Mouse (Mus musculus): ENCODE measurements around the gene Ski. TPM values are rescaled to one million over a fixed set of nuclear protein-coding genes. Genes with fewer than 3 reads are reported as not detected.

The Ski gene
- polyA plus RNA-seq, 1 experiment from 2014 or later, result 12.3 TPM

- no peaks in the 10 kb centered on the region for H3K27me3 ChIP-seq (replicated peaks)
- no peak overlapping the region for H3K4me2 ChIP-seq (replicated peaks)
- peaks cover 26% of the 10 kb centered on the region for H3K4me1 ChIP-seq
- H3K9ac ChIP-seq, result no peak overlapping the region
- H3K36me3 ChIP-seq, result no peaks in the 10 kb centered on the region
- 59% methylated on average over 7 of the region's 7 CpGs for WGBS
- no peak overlapping the region for H3K27ac ChIP-seq
- no peak overlapping the region for H3K4me3 ChIP-seq
- H3K9me3 ChIP-seq, result no peaks in the 10 kb centered on the region
- no peak for ATAC-seq (ENCODE audit: low FRiP score, low read depth)
Observed at GRCm38 (mm10) chr4:155126602-155127372, 95.6 kb downstream of the Ski start.

GRCm38 (mm10) chr4:155126194-155126593, 96.2 kb downstream of the Ski start:
- Histone ChIP-seq H3K4me3 (no peak overlapping the region), H3K9me3 (no peaks in the 10 kb centered on the region), H3K36me3 (no peaks in the 10 kb centered on the region), H3K9ac (no peak overlapping the region), H3K4me1 (peaks cover 28% of the 10 kb centered on the region), H3K27me3 (replicated peaks) (no peaks in the 10 kb centered on the region), H3K4me2 (replicated peaks) (no peak overlapping the region), H3K27ac (no peak overlapping the region)
- 88% methylated on average over 5 of the region's 5 CpGs for WGBS
- ATAC-seq (ENCODE audit: low FRiP score, low read depth), result no peak

GRCm38 (mm10) chr4:155125310-155125709, 97.1 kb downstream of the Ski start:
- Histone ChIP-seq H3K36me3 (no peaks in the 10 kb centered on the region), H3K4me1 (peaks cover 30% of the 10 kb centered on the region), H3K27me3 (replicated peaks) (no peaks in the 10 kb centered on the region), H3K4me3 (no peak overlapping the region), H3K9ac (no peak overlapping the region), H3K27ac (no peak overlapping the region), H3K9me3 (no peaks in the 10 kb centered on the region), H3K4me2 (replicated peaks) (no peak overlapping the region)
- 61% methylated on average over 7 of the region's 7 CpGs for WGBS
- no peak for ATAC-seq (ENCODE audit: low FRiP score, low read depth)

- Histone ChIP-seq H3K4me2 (replicated peaks) (no peak overlapping the region), H3K9me3 (no peaks in the 10 kb centered on the region), H3K36me3 (no peaks in the 10 kb centered on the region), H3K9ac (no peak overlapping the region), H3K27ac (no peak overlapping the region), H3K4me1 (peaks cover 30% of the 10 kb centered on the region), H3K27me3 (replicated peaks) (no peaks in the 10 kb centered on the region), H3K4me3 (no peak overlapping the region)
- no peak for ATAC-seq (ENCODE audit: low FRiP score, low read depth)
- 85% methylated on average over 9 of the region's 9 CpGs for WGBS
Observed at GRCm38 (mm10) chr4:155123868-155124534, 98.4 kb downstream of the Ski start.

- WGBS, result 34% methylated on average over 16 of the region's 16 CpGs
- H3K27ac ChIP-seq, result no peak overlapping the region; the same call in 1 of the 2 replicates
- H3K27me3 ChIP-seq (replicated peaks), result no peaks in the 10 kb centered on the region
- no peaks in the 10 kb centered on the region for H3K36me3 ChIP-seq
- peak; percentile 61 for ATAC-seq (ENCODE audit: low FRiP score, low read depth)
- peaks cover 38% of the 10 kb centered on the region for H3K4me1 ChIP-seq
- no peaks in the 10 kb centered on the region for H3K9me3 ChIP-seq
- peak overlapping the region; percentile 27 for H3K4me2 ChIP-seq (replicated peaks)
- H3K4me3 ChIP-seq, result no peak overlapping the region
- H3K9ac ChIP-seq, result 0 out of 2 replicates have a peak overlapping the region, but pooled peaks have one; percentile 2
Observed at GRCm38 (mm10) chr4:155122444-155123040, 99.8 kb downstream of the Ski start.

GRCm38 (mm10) chr4:155121915-155122443, 100.4 kb downstream of the Ski start:
- no peaks in the 10 kb centered on the region for H3K9me3 ChIP-seq
- no peak overlapping the region; the same call in 1 of the 2 replicates for H3K27ac ChIP-seq
- 0 out of 2 replicates have a peak overlapping the region, but pooled peaks have one; percentile 2 for H3K9ac ChIP-seq
- H3K4me2 ChIP-seq (replicated peaks), result peak overlapping the region; percentile 27; the same call in 1 of the 2 replicates
- no peak for ATAC-seq (ENCODE audit: low FRiP score, low read depth)
- WGBS, result 86% methylated on average over 6 of the region's 6 CpGs
- no peaks in the 10 kb centered on the region for H3K27me3 ChIP-seq (replicated peaks)
- peaks cover 38% of the 10 kb centered on the region for H3K4me1 ChIP-seq
- no peaks in the 10 kb centered on the region for H3K36me3 ChIP-seq
- H3K4me3 ChIP-seq, result no peak overlapping the region

- H3K27ac ChIP-seq, result no peak overlapping the region
- no peak overlapping the region for H3K4me2 ChIP-seq (replicated peaks)
- H3K36me3 ChIP-seq, result no peaks in the 10 kb centered on the region
- no peaks in the 10 kb centered on the region for H3K27me3 ChIP-seq (replicated peaks)
- H3K9me3 ChIP-seq, result no peaks in the 10 kb centered on the region
- no peak overlapping the region for H3K9ac ChIP-seq
- peaks cover 34% of the 10 kb centered on the region for H3K4me1 ChIP-seq
- H3K4me3 ChIP-seq, result no peak overlapping the region
- no peak for ATAC-seq (ENCODE audit: low FRiP score, low read depth)
- 88% methylated on average over 6 of the region's 6 CpGs for WGBS
Observed at GRCm38 (mm10) chr4:155121222-155121621, 101.2 kb downstream of the Ski start.

- Histone ChIP-seq H3K27ac (no peak overlapping the region), H3K4me1 (peaks cover 34% of the 10 kb centered on the region), H3K4me3 (no peak overlapping the region), H3K27me3 (replicated peaks) (no peaks in the 10 kb centered on the region), H3K9ac (no peak overlapping the region), H3K36me3 (no peaks in the 10 kb centered on the region), H3K4me2 (replicated peaks) (no peak overlapping the region), H3K9me3 (no peaks in the 10 kb centered on the region)
- no peak for ATAC-seq (ENCODE audit: low FRiP score, low read depth)
- 63% methylated on average over 5 of the region's 5 CpGs for WGBS
Observed at GRCm38 (mm10) chr4:155120583-155120982, 101.8 kb downstream of the Ski start.

- 79% methylated on average over 7 of the region's 7 CpGs for WGBS
- H3K4me3 ChIP-seq, result no peak overlapping the region
- H3K27ac ChIP-seq, result no peak overlapping the region
- ATAC-seq (ENCODE audit: low FRiP score, low read depth), result no peak
- H3K9me3 ChIP-seq, result no peaks in the 10 kb centered on the region
- H3K4me2 ChIP-seq (replicated peaks), result no peak overlapping the region
- no peak overlapping the region for H3K9ac ChIP-seq
- H3K27me3 ChIP-seq (replicated peaks), result no peaks in the 10 kb centered on the region
- peaks cover 34% of the 10 kb centered on the region for H3K4me1 ChIP-seq
- no peaks in the 10 kb centered on the region for H3K36me3 ChIP-seq
Observed at GRCm38 (mm10) chr4:155120038-155120437, 102.4 kb downstream of the Ski start.

- no peak overlapping the region for H3K4me2 ChIP-seq (replicated peaks)
- ATAC-seq (ENCODE audit: low FRiP score, low read depth), result no peak
- WGBS, result 27% methylated on average over 10 of the region's 10 CpGs
- no peaks in the 10 kb centered on the region for H3K9me3 ChIP-seq
- no peak overlapping the region for H3K27ac ChIP-seq
- H3K4me3 ChIP-seq, result no peak overlapping the region
- H3K4me1 ChIP-seq, result peaks cover 27% of the 10 kb centered on the region
- H3K27me3 ChIP-seq (replicated peaks), result no peaks in the 10 kb centered on the region
- H3K36me3 ChIP-seq, result no peaks in the 10 kb centered on the region
- no peak overlapping the region for H3K9ac ChIP-seq
Observed at GRCm38 (mm10) chr4:155118278-155118677, 104.1 kb downstream of the Ski start.

GRCm38 (mm10) chr4:155117396-155117978, 104.9 kb downstream of the Ski start:
- H3K4me2 ChIP-seq (replicated peaks), result no peak overlapping the region
- WGBS, result 72% methylated on average over 6 of the region's 6 CpGs
- H3K9ac ChIP-seq, result no peak overlapping the region
- H3K27me3 ChIP-seq (replicated peaks), result no peaks in the 10 kb centered on the region
- no peak for ATAC-seq (ENCODE audit: low FRiP score, low read depth)
- H3K36me3 ChIP-seq, result no peaks in the 10 kb centered on the region
- peaks cover 21% of the 10 kb centered on the region for H3K4me1 ChIP-seq
- H3K9me3 ChIP-seq, result no peaks in the 10 kb centered on the region
- no peak overlapping the region for H3K4me3 ChIP-seq
- no peak overlapping the region for H3K27ac ChIP-seq

- ATAC-seq (ENCODE audit: low FRiP score, low read depth), result no peak
- H3K4me1 ChIP-seq, result peaks cover 14% of the 10 kb centered on the region; the same call in 1 of the 2 replicates
Observed at GRCm38 (mm10) chr4:155116607-155117006, 105.8 kb downstream of the Ski start.

More at GRCm38 (mm10) chr4:155116607-155117006, 105.8 kb downstream of the Ski start:
- Histone ChIP-seq H3K36me3 (no peaks in the 10 kb centered on the region), H3K4me2 (replicated peaks) (no peak overlapping the region), H3K9me3 (no peaks in the 10 kb centered on the region), H3K27me3 (replicated peaks) (no peaks in the 10 kb centered on the region), H3K9ac (no peak overlapping the region), H3K4me3 (no peak overlapping the region), H3K27ac (no peak overlapping the region)
- 82% methylated on average over 4 of the region's 4 CpGs for WGBS

Measured in neural tube, embryonic 12.5 days (tissue).